Mouse (Mus musculus) heart, postnatal 0 days (tissue): ENCODE data around the gene Pik3r6. TPM values are rescaled to one million over a fixed set of nuclear protein-coding genes. Genes with fewer than 3 reads are reported as not detected.

Experiments
- ATAC-seq: fragments of 200-750 bp; cut with Nextera tagmentation; 2 replicates; pipeline ENCODE4 v1.8.0; 2017; ENCODE audit warnings: low read depth, moderate number of reproducible peaks, moderate library complexity; ENCODE audit not compliant: insufficient read depth
- DNase-seq: peaks from one replicate; pipeline ENCODE4 v3.0.0-alpha.2; 2016; ENCODE audit warnings: low spot score
- H3K27ac ChIP-seq: fragments of 300-500 bp; sonication (generic); 2 replicates; pipeline ENCODE4 v1.5.1; 2014; ENCODE audit warnings: low read depth, mild to moderate bottlenecking
- H3K27me3 ChIP-seq: fragments of 300-500 bp; sonication (generic); 2 replicates; pipeline ENCODE4 v1.6.1; 2014; ENCODE audit warnings: low read length, mixed read lengths; ENCODE audit not compliant: control insufficient read depth, insufficient read depth
- H3K36me3 ChIP-seq: fragments of 300-500 bp; sonication (generic); replicated peaks from 2 replicates; pipeline ENCODE4 v1.6.1; 2014; ENCODE audit warnings: low read length, mixed read lengths; ENCODE audit not compliant: control insufficient read depth, insufficient read depth
- H3K4me1 ChIP-seq: fragments of 300-500 bp; sonication (generic); 2 replicates; pipeline ENCODE4 v1.6.1; 2014; ENCODE audit warnings: antibody characterized with exemption; ENCODE audit not compliant: control insufficient read depth, insufficient read depth
- H3K4me2 ChIP-seq: fragments of 300-500 bp; sonication (generic); 2 replicates; pipeline ENCODE4 v1.6.1; 2014; ENCODE audit warnings: low read depth, mild to moderate bottlenecking, low read length, moderate library complexity
- H3K4me3 ChIP-seq: fragments of 300-500 bp; sonication (generic); 2 replicates; pipeline ENCODE4 v1.5.1; 2014; ENCODE audit warnings: low read depth, low read length
- H3K9ac ChIP-seq: fragments of 300-500 bp; sonication (generic); replicated peaks from 2 replicates; pipeline ENCODE4 v1.6.1; 2014; ENCODE audit warnings: low read depth, low read length, mixed read lengths
- H3K9me3 ChIP-seq: fragments of 300-500 bp; sonication (generic); replicated peaks from 2 replicates; pipeline ENCODE4 v1.6.1; 2016; ENCODE audit warnings: low read length; ENCODE audit not compliant: control insufficient read depth
- CTCF ChIP-seq: IDR thresholded peaks from 2 replicates; pipeline ENCODE4 v1.5.1; 2016; ENCODE audit warnings: antibody characterized with exemption, control low read depth, low read depth
- EP300 ChIP-seq: IDR thresholded peaks from 2 replicates; pipeline ENCODE4 v1.6.1; 2016; ENCODE audit warnings: antibody characterized with exemption, low read depth
- WGBS: fragments of 180-500 bp; shearing (Covaris S2); extraction: QIAGEN DNeasy Blood & Tissue Kit; methylation state at CpG from one replicate; pipeline ENCODE4 v1.1.7; 2014; 5-methylcytosine and 5-hydroxymethylcytosine counted together
- polyA plus RNA-seq: library from polyadenylated mRNA; unstranded; fragments of >200 nt; fragmentation: Nextera tagmentation; extraction: Ambion mirVana; gene quantifications from 2 replicates; pipeline ENCODE4 v1.2.1, GENCODE M21; 2015
- total RNA-seq: library from RNA; depleted of rRNA; stranded (reverse); fragments of >200 nt; gene quantifications from 2 replicates; pipeline ENCODE4 v1.2.3, GENCODE M21; 2014; ENCODE audit warnings: low replicate concordance

The Pik3r6 gene
- total and polyA plus RNA-seq, 2 experiments from 2014 or later: 5.0 to 8.8 TPM

GRCm38 (mm10) chr11:68547484-68547883, 44.7 kb downstream of the Pik3r6 start:
- Histone ChIP-seq H3K9ac (no peak overlapping the region), H3K36me3 (no peaks in the 10 kb centered on the region)

GRCm38 (mm10) chr11:68549597-68549996, 46.8 kb downstream of the Pik3r6 start:
- Histone ChIP-seq H3K9me3 (no peaks in the 10 kb centered on the region), H3K4me3 (no peak overlapping the region), H3K9ac (no peak overlapping the region), H3K27ac (no peak overlapping the region), H3K4me1 (peaks cover 13% of the 10 kb centered on the region), H3K4me2 (no peak overlapping the region), H3K27me3 (no peaks in the 10 kb centered on the region), H3K36me3 (no peaks in the 10 kb centered on the region)
- WGBS: 48% methylated on average over 3 of the region's 3 CpGs
- DNase-seq: no peak
- ATAC-seq: no peak
- no peak for TF ChIP-seq EP300
- TF ChIP-seq CTCF: peak; percentile 49

More at GRCm38 (mm10) chr11:68547484-68547883, 44.7 kb downstream of the Pik3r6 start:
- ATAC-seq (no peak), DNase-seq (no peak)
- Histone ChIP-seq H3K27me3 (no peaks in the 10 kb centered on the region), H3K4me2 (no peak overlapping the region), H3K4me1 (peaks cover 11% of the 10 kb centered on the region), H3K9me3 (no peaks in the 10 kb centered on the region), H3K27ac (no peak overlapping the region), H3K4me3 (no peak overlapping the region)
- 40% methylated on average over 2 of the region's 2 CpGs for WGBS
- TF ChIP-seq CTCF: no peak
- no peak for TF ChIP-seq EP300

GRCm38 (mm10) chr11:68550358-68550757, 47.5 kb downstream of the Pik3r6 start:
- 54% methylated on average over 4 of the region's 4 CpGs for WGBS
- H3K4me1 ChIP-seq: peaks cover 7% of the 10 kb centered on the region
- H3K9ac ChIP-seq: no peak overlapping the region
- no peak overlapping the region for H3K4me2 ChIP-seq
- ATAC-seq: no peak
- no peak overlapping the region for H3K27ac ChIP-seq
- DNase-seq: no peak
- H3K36me3 ChIP-seq: no peaks in the 10 kb centered on the region
- no peak for TF ChIP-seq CTCF
- no peak for TF ChIP-seq EP300
- H3K9me3 ChIP-seq: no peaks in the 10 kb centered on the region
- no peak overlapping the region for H3K4me3 ChIP-seq
- no peaks in the 10 kb centered on the region for H3K27me3 ChIP-seq

GRCm38 (mm10) chr11:68553981-68554471, 51.2 kb downstream of the Pik3r6 start:
- TF ChIP-seq CTCF (peak; percentile 58), EP300 (no peak)
- Histone ChIP-seq H3K27ac (no peak overlapping the region), H3K4me3 (no peak overlapping the region), H3K9ac (no peak overlapping the region), H3K4me1 (peaks cover 6% of the 10 kb centered on the region; the same call in 1 of the 2 replicates), H3K9me3 (no peaks in the 10 kb centered on the region), H3K36me3 (no peaks in the 10 kb centered on the region), H3K4me2 (no peak overlapping the region), H3K27me3 (0 out of 2 replicates have a peak, but pooled peaks cover 6% of the 10 kb centered on the region)
- peak; percentile 63 for ATAC-seq
- WGBS: 21% methylated on average over 8 of the region's 8 CpGs
- peak; percentile 34 for DNase-seq

GRCm38 (mm10) chr11:68555918-68556584, 53.2 kb downstream of the Pik3r6 start, which contains the start of gene Mfsd6l:
Mfsd6l (plus strand) TSS chr11:68556186.
- 15% methylated on average over 37 of the region's 37 CpGs for WGBS
- no peak for TF ChIP-seq CTCF
- TF ChIP-seq EP300: no peak
- Histone ChIP-seq H3K27ac (no peak within 1 kb of the TSS), H3K4me2 (peak within 1 kb of the TSS; percentile 42), H3K36me3 (no peaks in the 10 kb centered on the region), H3K4me3 (peak within 1 kb of the TSS; percentile 19; the same call in 1 of the 2 replicates), H3K27me3 (0 out of 2 replicates have a peak, but pooled peaks cover 6% of the 10 kb centered on the region), H3K9ac (no peak within 1 kb of the TSS), H3K9me3 (no peaks in the 10 kb centered on the region), H3K4me1 (peaks cover 6% of the 10 kb centered on the region; the same call in 1 of the 2 replicates)
- DNase-seq (no peak), ATAC-seq (no peak)
